Mouse (Mus musculus) G1E (cell line): ENCODE data around the gene B3gnt2.

Source experiments
- CTCF ChIP-seq: IDR thresholded peaks from 2 replicates; pipeline ENCODE4 v1.5.1; 2012; ENCODE audit warnings: low read depth, low read length, inconsistent platforms, mixed read lengths
- GATA1 ChIP-seq: IDR thresholded peaks from 2 replicates; pipeline ENCODE4 v1.6.1; 2012; ENCODE audit warnings: borderline replicate concordance, low read length, inconsistent platforms, mixed read lengths

GRCm38 (mm10) chr11:22780761-22781160 is 80.0 kb downstream of the B3gnt2 start:
- TF ChIP-seq CTCF (no peak), GATA1 (no peak)
